Mouse (Mus musculus) heart, embryonic 16.5 days (tissue): ENCODE measurements at regions not wholly inside any gene's neighbourhood (a gene's known extent, or its start where the extent isn't known, plus 50 kb on each side); places are given as distances from the start of the nearest gene placed in this dataset.
"Not testable (repeated sequence)": the region's sequence is repeated elsewhere in the genome, so short reads cannot be mapped to it uniquely, and the experiment has no call there.

Experiments used
- ATAC-seq: fragments of 200-750 bp; cut with Nextera tagmentation; replicated peaks from 2 replicates; pipeline ENCODE4 v1.8.0; 2017; ENCODE audit warnings: moderate number of reproducible peaks; ENCODE audit not compliant: insufficient read depth, low FRiP score; ENCODE audit errors: extremely low read depth
- H3K27ac ChIP-seq: fragments of 300-500 bp; sonication (generic); 2 replicates; pipeline ENCODE4 v1.5.1; 2014; ENCODE audit warnings: mild to moderate bottlenecking, low read length, control low read depth, moderate library complexity
- H3K27me3 ChIP-seq: fragments of 300-500 bp; sonication (generic); 2 replicates; pipeline ENCODE4 v1.6.1; 2014; ENCODE audit warnings: low read length, mixed read lengths; ENCODE audit not compliant: control insufficient read depth, insufficient read depth
- H3K36me3 ChIP-seq: fragments of 300-500 bp; sonication (generic); 2 replicates; pipeline ENCODE4 v1.6.1; 2014; ENCODE audit not compliant: control insufficient read depth, insufficient read depth
- H3K4me1 ChIP-seq: fragments of 300-500 bp; sonication (generic); 2 replicates; pipeline ENCODE4 v1.6.1; 2014; ENCODE audit warnings: low read length, mixed read lengths; ENCODE audit not compliant: control insufficient read depth, insufficient read depth
- H3K4me2 ChIP-seq: fragments of 300-500 bp; sonication (generic); 2 replicates; pipeline ENCODE4 v1.6.1; 2014; ENCODE audit warnings: low read depth, mild to moderate bottlenecking, control low read depth, low read length
- H3K4me3 ChIP-seq: fragments of 300-500 bp; sonication (generic); 2 replicates; pipeline ENCODE4 v1.5.1; 2014; ENCODE audit warnings: mild to moderate bottlenecking, control low read depth, low read length
- H3K9ac ChIP-seq: fragments of 300-500 bp; sonication (generic); 2 replicates; pipeline ENCODE4 v1.6.1; 2014; ENCODE audit warnings: low read length, control low read depth
- H3K9me3 ChIP-seq: fragments of 300-500 bp; sonication (generic); replicated peaks from 2 replicates; pipeline ENCODE4 v1.6.1; 2016; ENCODE audit warnings: low read length; ENCODE audit not compliant: control insufficient read depth
- WGBS: fragments of 180-500 bp; shearing (Covaris S2); extraction: QIAGEN DNeasy Blood & Tissue Kit; methylation state at CpG from one replicate; pipeline ENCODE4 v1.1.7; 2014; 5-methylcytosine and 5-hydroxymethylcytosine counted together

- 48% methylated on average over 10 of the region's 10 CpGs for WGBS
- Histone ChIP-seq H3K4me3 (no peak overlapping the region), H3K36me3 (no peaks in the 10 kb centered on the region), H3K27ac (peak overlapping the region; percentile 99), H3K9me3 (no peaks in the 10 kb centered on the region), H3K9ac (peak overlapping the region; percentile 51; the same call in 1 of the 2 replicates), H3K4me2 (no peak overlapping the region), H3K4me1 (peaks cover 23% of the 10 kb centered on the region), H3K27me3 (no peaks in the 10 kb centered on the region)
- ATAC-seq: peak; percentile 95
Measured at GRCm38 (mm10) chr17:13487291-13488215, 133.2 kb downstream of the Tcp10c start.

- WGBS: 47% methylated on average over 9 of the region's 9 CpGs
- Histone ChIP-seq H3K27ac (peak overlapping the region; percentile 99), H3K4me2 (no peak overlapping the region), H3K36me3 (no peaks in the 10 kb centered on the region), H3K9ac (no peak overlapping the region), H3K27me3 (no peaks in the 10 kb centered on the region), H3K9me3 (no peaks in the 10 kb centered on the region), H3K4me1 (peaks cover 24% of the 10 kb centered on the region), H3K4me3 (no peak overlapping the region)
- no peak for ATAC-seq
Measured at GRCm38 (mm10) chr17:13488608-13489324, 134.4 kb downstream of the Tcp10c start.

- WGBS: 80% methylated on average over 1 of the region's 1 CpGs
- not testable (repeated sequence) for H3K4me3 ChIP-seq, ATAC-seq, H3K27me3 ChIP-seq, H3K4me2 ChIP-seq, H3K9me3 ChIP-seq, H3K27ac ChIP-seq, H3K36me3 ChIP-seq, H3K9ac ChIP-seq
- peaks cover 23% of the 10 kb centered on the region for H3K4me1 ChIP-seq
Measured at GRCm38 (mm10) chr17:13492239-13492638, 137.9 kb downstream of the Tcp10c start.

- WGBS: 6% methylated on average over 3 of the region's 7 CpGs
- not testable (repeated sequence) for H3K4me2 ChIP-seq, H3K27ac ChIP-seq, H3K9ac ChIP-seq, H3K36me3 ChIP-seq, ATAC-seq, H3K9me3 ChIP-seq, H3K27me3 ChIP-seq, H3K4me3 ChIP-seq
- peaks cover 18% of the 10 kb centered on the region for H3K4me1 ChIP-seq
Measured at GRCm38 (mm10) chr17:13492649-13493277, 138.4 kb downstream of the Tcp10c start.

- 81% methylated on average over 3 of the region's 3 CpGs for WGBS
- not testable (repeated sequence) for H3K36me3 ChIP-seq
Measured at GRCm38 (mm10) chr17:13493866-13494265, 139.5 kb downstream of the Tcp10c start.

GRCm38 (mm10) chr17:13494475-13494874 is 140.1 kb downstream of the Tcp10c start:
- not testable (repeated sequence) for H3K27me3 ChIP-seq, H3K4me2 ChIP-seq, H3K9ac ChIP-seq, H3K9me3 ChIP-seq, H3K36me3 ChIP-seq, H3K27ac ChIP-seq, H3K4me3 ChIP-seq, H3K4me1 ChIP-seq, ATAC-seq
- WGBS: no CpG with 5 or more reads among the region's 1 CpGs

More at GRCm38 (mm10) chr17:13493866-13494265, 139.5 kb downstream of the Tcp10c start:
- not testable (repeated sequence) for H3K27ac ChIP-seq, H3K9ac ChIP-seq, H3K4me3 ChIP-seq, H3K9me3 ChIP-seq, H3K4me2 ChIP-seq, H3K27me3 ChIP-seq, ATAC-seq, H3K4me1 ChIP-seq

- WGBS: 73% methylated on average over 1 of the region's 1 CpGs
- ATAC-seq, H3K9me3 ChIP-seq, H3K36me3 ChIP-seq, H3K4me3 ChIP-seq, H3K4me2 ChIP-seq, H3K27me3 ChIP-seq, H3K4me1 ChIP-seq, H3K27ac ChIP-seq, H3K9ac ChIP-seq: not testable (repeated sequence)
Measured at GRCm38 (mm10) chr17:13504365-13504764, 150.0 kb downstream of the Tcp10c start.

GRCm38 (mm10) chr17:13504827-13505268 is 150.5 kb downstream of the Tcp10c start:
- H3K9ac ChIP-seq, H3K9me3 ChIP-seq, H3K4me2 ChIP-seq, H3K27ac ChIP-seq, H3K4me1 ChIP-seq, ATAC-seq, H3K36me3 ChIP-seq, H3K4me3 ChIP-seq, H3K27me3 ChIP-seq: not testable (repeated sequence)
- WGBS: 52% methylated on average over 8 of the region's 9 CpGs
